Mouse (Mus musculus) embryonic facial prominence, embryonic 14.5 days (tissue): ENCODE measurements around the gene Setd1a. TPM values are rescaled to one million over a fixed set of nuclear protein-coding genes. Genes with fewer than 3 reads are reported as not detected.
"Not testable (repeated sequence)": the region's sequence is repeated elsewhere in the genome, so short reads cannot be mapped to it uniquely, and the experiment has no call there.

ENCODE experiments used
- ATAC-seq: fragments of 200-750 bp; cut with Nextera tagmentation; 2 replicates; pipeline ENCODE4 v1.8.0; 2017; ENCODE audit warnings: low read depth, moderate number of reproducible peaks, moderate TSS enrichment
- DNase-seq: peaks from one replicate; pipeline ENCODE4 v3.0.0-alpha.2; 2015; ENCODE audit warnings: low spot score
- H3K27ac ChIP-seq: fragments of 300-500 bp; sonication (generic); replicated peaks from 2 replicates; pipeline ENCODE4 v1.5.1; 2014; ENCODE audit warnings: low read depth, mild to moderate bottlenecking, low read length, moderate library complexity
- H3K27me3 ChIP-seq: fragments of 300-500 bp; sonication (generic); replicated peaks from 2 replicates; pipeline ENCODE4 v1.6.1; 2014; ENCODE audit warnings: low read length; ENCODE audit not compliant: control insufficient read depth, insufficient read depth
- H3K36me3 ChIP-seq: fragments of 300-500 bp; sonication (generic); 2 replicates; pipeline ENCODE4 v1.6.1; 2014; ENCODE audit warnings: low read length, mixed read lengths; ENCODE audit not compliant: control insufficient read depth, insufficient read depth
- H3K4me1 ChIP-seq: fragments of 300-500 bp; sonication (generic); 2 replicates; pipeline ENCODE4 v1.6.1; 2014; ENCODE audit warnings: antibody characterized with exemption, low read length; ENCODE audit not compliant: control insufficient read depth, insufficient read depth
- H3K4me2 ChIP-seq: fragments of 300-500 bp; sonication (generic); 2 replicates; pipeline ENCODE4 v1.6.1; 2014; ENCODE audit warnings: low read depth, mild to moderate bottlenecking, low read length, moderate library complexity, mixed read lengths
- H3K4me3 ChIP-seq: fragments of 300-500 bp; sonication (generic); 2 replicates; pipeline ENCODE4 v1.5.1; 2014; ENCODE audit warnings: low read depth, mild to moderate bottlenecking, low read length
- H3K9ac ChIP-seq: fragments of 300-500 bp; sonication (generic); 2 replicates; pipeline ENCODE4 v1.6.1; 2014; ENCODE audit warnings: low read depth, mild to moderate bottlenecking, low read length, moderate library complexity, mixed read lengths
- H3K9me3 ChIP-seq: fragments of 300-500 bp; sonication (generic); 2 replicates; pipeline ENCODE4 v1.6.1; 2016; ENCODE audit warnings: low read length; ENCODE audit not compliant: control insufficient read depth
- WGBS: fragments of 180-500 bp; shearing (Covaris S2); extraction: QIAGEN DNeasy Blood & Tissue Kit; methylation state at CpG from one replicate; pipeline ENCODE4 v1.1.7; 2014; 5-methylcytosine and 5-hydroxymethylcytosine counted together
- polyA plus RNA-seq: library from polyadenylated mRNA; unstranded; fragments of >200 nt; fragmentation: Nextera tagmentation; extraction: Ambion mirVana; gene quantifications from 2 replicates; pipeline ENCODE4 v1.2.1, GENCODE M21; 2014

Setd1a gene
- polyA plus RNA-seq, 1 experiment from 2014 or later: 24.1 TPM

- Histone ChIP-seq H3K27me3 (no peaks in the 10 kb centered on the region), H3K4me2 (peak overlapping the region; percentile 56), H3K36me3 (no peaks in the 10 kb centered on the region), H3K27ac (peak overlapping the region; percentile 45; the same call in 1 of the 2 replicates), H3K9me3 (no peaks in the 10 kb centered on the region), H3K4me3 (peak overlapping the region; percentile 54), H3K9ac (peak overlapping the region; percentile 75), H3K4me1 (peaks cover 5% of the 10 kb centered on the region)
- ATAC-seq (no peak), DNase-seq (no peak)
- WGBS: 66% methylated on average over 11 of the region's 11 CpGs
Observed at GRCm38 (mm10) chr7:127823236-127824171, 47.0 kb downstream of the Setd1a start.

GRCm38 (mm10) chr7:127824176-127824871 lies 47.9 kb downstream of the Setd1a start, which contains the start of the genes Stx4a and Stx1b:
TSS of gene Stx4a (plus strand) at chr7:127824294.
TSS of gene Stx1b (minus strand) at chr7:127824549.
- peak within 1 kb of the TSS; percentile 75 for H3K9ac ChIP-seq
- peak within 1 kb of the TSS; percentile 56 for H3K4me2 ChIP-seq
- DNase-seq (peak; percentile 72), ATAC-seq (peak; percentile 70)
- H3K9me3 ChIP-seq: no peaks in the 10 kb centered on the region
- WGBS: 5% methylated on average over 26 of the region's 38 CpGs
- no peaks in the 10 kb centered on the region for H3K36me3 ChIP-seq
- no peaks in the 10 kb centered on the region for H3K27me3 ChIP-seq
- peak within 1 kb of the TSS; percentile 54 for H3K4me3 ChIP-seq
- peaks cover 5% of the 10 kb centered on the region for H3K4me1 ChIP-seq
- peak within 1 kb of the TSS; percentile 45 for H3K27ac ChIP-seq

GRCm38 (mm10) chr7:127835550-127835949 lies 59.1 kb downstream of the Setd1a start:
- no peak for ATAC-seq
- WGBS: 74% methylated on average over 2 of the region's 2 CpGs
- no peak overlapping the region for H3K4me3 ChIP-seq
- no peaks in the 10 kb centered on the region for H3K4me1 ChIP-seq
- no peak overlapping the region for H3K27ac ChIP-seq
- no peak for DNase-seq
- H3K4me2 ChIP-seq: no peak overlapping the region
- no peaks in the 10 kb centered on the region for H3K9me3 ChIP-seq
- no peaks in the 10 kb centered on the region for H3K36me3 ChIP-seq
- no peaks in the 10 kb centered on the region for H3K27me3 ChIP-seq
- no peak overlapping the region for H3K9ac ChIP-seq

- H3K4me1 ChIP-seq: no peaks in the 10 kb centered on the region
Observed at GRCm38 (mm10) chr7:127837473-127837872, 61.0 kb downstream of the Setd1a start.

GRCm38 (mm10) chr7:127837878-127838277 lies 61.4 kb downstream of the Setd1a start:
- H3K27me3 ChIP-seq, H3K9ac ChIP-seq, H3K9me3 ChIP-seq, ATAC-seq, DNase-seq, H3K36me3 ChIP-seq, H3K4me2 ChIP-seq, H3K27ac ChIP-seq, H3K4me1 ChIP-seq, H3K4me3 ChIP-seq: not testable (repeated sequence)
- 80% methylated on average over 4 of the region's 4 CpGs for WGBS

More at GRCm38 (mm10) chr7:127837473-127837872, 61.0 kb downstream of the Setd1a start:
- Histone ChIP-seq H3K27ac (no peak overlapping the region), H3K36me3 (no peaks in the 10 kb centered on the region), H3K4me3 (no peak overlapping the region), H3K4me2 (no peak overlapping the region), H3K9ac (no peak overlapping the region), H3K9me3 (no peaks in the 10 kb centered on the region), H3K27me3 (no peaks in the 10 kb centered on the region)
- DNase-seq (no peak), ATAC-seq (no peak)
- 90% methylated on average over 5 of the region's 5 CpGs for WGBS

GRCm38 (mm10) chr7:127840031-127840430 lies 63.6 kb downstream of the Setd1a start:
- not testable (repeated sequence) for H3K9me3 ChIP-seq, H3K9ac ChIP-seq, DNase-seq, H3K27ac ChIP-seq, H3K4me1 ChIP-seq, H3K4me3 ChIP-seq, ATAC-seq, H3K27me3 ChIP-seq
- Histone ChIP-seq H3K4me2 (peak overlapping the region; percentile 95; the same call in 1 of the 2 replicates), H3K36me3 (peaks cover 13% of the 10 kb centered on the region)
- 79% methylated on average over 2 of the region's 2 CpGs for WGBS

- Histone ChIP-seq H3K4me1 (no peaks in the 10 kb centered on the region), H3K36me3 (peaks cover 14% of the 10 kb centered on the region), H3K9me3 (no peaks in the 10 kb centered on the region), H3K4me2 (peak overlapping the region; percentile 95), H3K4me3 (peak overlapping the region; percentile 70), H3K27ac (peak overlapping the region; percentile 96), H3K27me3 (no peaks in the 10 kb centered on the region), H3K9ac (peak overlapping the region; percentile 67)
- WGBS: 5% methylated on average over 8 of the region's 15 CpGs
- ATAC-seq: peak; percentile 13
- DNase-seq: peak; percentile 20
Observed at GRCm38 (mm10) chr7:127840886-127841285, 64.4 kb downstream of the Setd1a start.

- DNase-seq (peak; percentile 97), ATAC-seq (peak; percentile 95)
- Histone ChIP-seq H3K9ac (peak overlapping the region; percentile 67), H3K9me3 (no peaks in the 10 kb centered on the region), H3K4me2 (peak overlapping the region; percentile 95), H3K27ac (peak overlapping the region; percentile 96), H3K27me3 (no peaks in the 10 kb centered on the region), H3K4me3 (peak overlapping the region; percentile 70), H3K4me1 (no peaks in the 10 kb centered on the region), H3K36me3 (peaks cover 20% of the 10 kb centered on the region)
- 0% methylated on average over 25 of the region's 46 CpGs for WGBS
Observed at GRCm38 (mm10) chr7:127841340-127842000, 65.0 kb downstream of the Setd1a start.
